Comparison of ENCODE assay signal across 21 mouse cellular contexts in the genomic region with DNA sequence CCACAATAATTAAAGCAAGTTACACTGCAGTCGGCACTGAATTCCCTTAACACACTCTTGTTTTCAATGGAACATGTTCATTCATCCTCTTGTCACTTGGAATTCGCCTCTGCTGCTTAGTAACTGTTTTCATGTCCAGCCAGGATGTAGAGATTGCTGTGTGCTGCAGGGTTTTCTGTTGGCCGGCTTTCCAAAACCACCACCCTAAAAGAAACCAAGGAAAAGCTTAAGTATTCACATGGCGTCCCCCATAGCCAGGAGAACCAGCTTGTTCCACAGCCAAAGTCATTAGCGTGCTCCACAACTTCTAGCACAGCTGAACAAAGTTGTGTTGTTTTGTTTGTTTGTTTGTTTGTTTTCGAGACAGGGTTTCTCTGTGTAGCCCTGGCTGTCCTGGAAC. TPM values are rescaled to one million over a fixed set of nuclear protein-coding genes. Genes with fewer than 3 reads are reported as not detected.
A peak's percentile ranks its signal among the peaks of the same experiment; 100 is the strongest.
DNase-seq lines count a peak whose midpoint lies in the region; ATAC-seq and TF ChIP-seq lines count a peak whose summit lies in the region.
"Had no signal": no experiment of that assay in that cellular context is flagged by ENCODE, and none has a peak within 500 bp of the region (broad histone marks: within the 10 kb centered on the region; RNA-seq: fewer than 3 reads in every experiment).

No protein-coding gene starts in this region.

- no peaks in the 10 kb centered on the region for H3K9me3 ChIP-seq in hindbrain, embryonic 16.5 days (ENCODE audit: control insufficient read depth, low read length)
- H3K9me3 ChIP-seq in hindbrain, embryonic 13.5 days, result no peaks in the 10 kb centered on the region
- no peaks in the 10 kb centered on the region for H3K9me3 ChIP-seq in liver, embryonic 14.5 days (ENCODE audit: control insufficient read depth, low read length)
- no peaks in the 10 kb centered on the region for H3K9me3 ChIP-seq in lung, postnatal 0 days (ENCODE audit: low read length)
- H3K9me3 ChIP-seq: embryonic facial prominence, embryonic 10.5 days; forebrain, embryonic 13.5 days; heart, embryonic 15.5 days; hindbrain, embryonic 10.5 days; intestine, embryonic 15.5 days had no signal

- H3K27me3 ChIP-seq in hindbrain, embryonic 16.5 days (replicated peaks; ENCODE audit: control insufficient read depth, insufficient read depth, low read length), result no peaks in the 10 kb centered on the region
- no peaks in the 10 kb centered on the region for H3K27me3 ChIP-seq in hindbrain, embryonic 13.5 days
- no peaks in the 10 kb centered on the region for H3K27me3 ChIP-seq in liver, embryonic 14.5 days (ENCODE audit: control insufficient read depth, insufficient read depth, low read length)
- H3K27me3 ChIP-seq in lung, postnatal 0 days (replicated peaks; ENCODE audit: insufficient read depth, low read length), result no peaks in the 10 kb centered on the region
- H3K27me3 ChIP-seq: forebrain, embryonic 13.5 days; heart, embryonic 15.5 days; intestine, embryonic 15.5 days had no signal

- H3K27ac ChIP-seq in hindbrain, embryonic 16.5 days (ENCODE audit: low read depth, low read length), result no peak overlapping the region
- no peak overlapping the region for H3K27ac ChIP-seq in hindbrain, embryonic 13.5 days
- H3K27ac ChIP-seq in liver, embryonic 14.5 days, result peak overlapping the region; percentile 6; the same call in 1 of the 2 replicates
- no peak overlapping the region for H3K27ac ChIP-seq in lung, postnatal 0 days (ENCODE audit: low read length)
- H3K27ac ChIP-seq: embryonic facial prominence, embryonic 10.5 days; forebrain, embryonic 13.5 days; heart, adult 2 months; heart, embryonic 15.5 days; hindbrain, embryonic 10.5 days; intestine, embryonic 15.5 days had no signal

- H3K4me1 ChIP-seq in hindbrain, embryonic 16.5 days (ENCODE audit: control insufficient read depth, insufficient read depth, low read depth, low read length), result no peaks in the 10 kb centered on the region
- no peaks in the 10 kb centered on the region for H3K4me1 ChIP-seq in hindbrain, embryonic 13.5 days (replicated peaks)
- H3K4me1 ChIP-seq in liver, embryonic 14.5 days (replicated peaks; ENCODE audit: control insufficient read depth in 2 of 2, insufficient read depth in 2 of 2, low read length in 1 of 2), result no peaks in the 10 kb centered on the region; a peak in 2 of 4 replicates
- H3K4me1 ChIP-seq in lung, postnatal 0 days (ENCODE audit: insufficient read depth, low read depth, low read length), result no peaks in the 10 kb centered on the region
- H3K4me1 ChIP-seq: forebrain, embryonic 13.5 days; intestine, embryonic 15.5 days had no signal

- no peak for TF ChIP-seq POLR2A in brain, embryonic 14.5 days (IDR thresholded peaks at IDR 0.05; ENCODE audit: borderline replicate concordance, extremely low read depth, insufficient read depth, insufficient read length, poor library complexity, severe bottlenecking)

- DNase-seq in liver, embryonic 14.5 days (ENCODE audit: low read depth in 3 of 3, low spot score in 3 of 3), result no peak
- no peak for DNase-seq in liver
- DNase-seq in brain, embryonic 14.5 days (ENCODE audit: low read depth), result peak; percentile 42
- DNase-seq in lung, postnatal 0 days (ENCODE audit: low spot score), result no peak
- DNase-seq: adrenal gland, adult 2 months; adrenal gland, postnatal 25 days; cerebellum, adult 2 months; cerebellum, postnatal 10 days; gastrocnemius, postnatal 10 days; heart, adult 2 months; heart, postnatal 14 days had no signal

- no peak overlapping the region for H3K4me2 ChIP-seq in hindbrain, embryonic 16.5 days (ENCODE audit: low read length)
- H3K4me2 ChIP-seq in hindbrain, embryonic 13.5 days, result no peak overlapping the region
- H3K4me2 ChIP-seq in liver, embryonic 14.5 days (ENCODE audit: low read depth), result no peak overlapping the region
- no peak overlapping the region for H3K4me2 ChIP-seq in lung, postnatal 0 days (replicated peaks; ENCODE audit: low read depth, low read length)
- H3K4me2 ChIP-seq: forebrain, embryonic 13.5 days; heart, embryonic 11.5 days; heart, embryonic 15.5 days; intestine, embryonic 15.5 days had no signal

- H3K36me3 ChIP-seq in hindbrain, embryonic 16.5 days (ENCODE audit: control insufficient read depth, insufficient read depth, low read length), result peaks cover 7% of the 10 kb centered on the region
- H3K36me3 ChIP-seq in hindbrain, embryonic 13.5 days, result peaks cover 54% of the 10 kb centered on the region
- H3K36me3 ChIP-seq in liver, embryonic 14.5 days (replicated peaks; ENCODE audit: control insufficient read depth, insufficient read depth, low read depth), result peaks cover 50% of the 10 kb centered on the region
- peaks cover 23% of the 10 kb centered on the region; the same call in 1 of the 2 replicates for H3K36me3 ChIP-seq in lung, postnatal 0 days (ENCODE audit: insufficient read depth, low read length)

- TF ChIP-seq EP300 in liver, embryonic 14.5 days (IDR thresholded peaks at IDR 0.05; ENCODE audit: low read depth), result no peak
- no peak for TF ChIP-seq EP300 in lung, postnatal 0 days (IDR thresholded peaks at IDR 0.05)

- 83% methylated on average over 6 of the region's 6 CpGs for WGBS in hindbrain, embryonic 16.5 days
- 83% methylated on average over 6 of the region's 6 CpGs for WGBS in hindbrain, embryonic 13.5 days
- whole genome bisulfite sequencing in liver, embryonic 14.5 days (ENCODE audit: insufficient replicate concordance), result 84% methylated on average over 6 of the region's 6 CpGs
- WGBS in lung, postnatal 0 days, result 84% methylated on average over 6 of the region's 6 CpGs

- no peak for TF ChIP-seq CTCF in liver, embryonic 14.5 days (IDR thresholded peaks at IDR 0.05; ENCODE audit: low read depth)
- TF ChIP-seq CTCF in brain, embryonic 14.5 days (IDR thresholded peaks at IDR 0.05; ENCODE audit: borderline replicate concordance, extremely low read depth, insufficient read depth, insufficient read length), result no peak
- TF ChIP-seq CTCF in lung, postnatal 0 days (IDR thresholded peaks at IDR 0.05), result no peak

- no peak overlapping the region for H3K4me3 ChIP-seq in hindbrain, embryonic 16.5 days (ENCODE audit: low read length)
- no peak overlapping the region for H3K4me3 ChIP-seq in hindbrain, embryonic 13.5 days
- H3K4me3 ChIP-seq in liver, embryonic 14.5 days (ENCODE audit: insufficient read depth in 1 of 2, low read depth in 2 of 2, low read length in 2 of 2), result no peak overlapping the region
- no peak overlapping the region for H3K4me3 ChIP-seq in lung, postnatal 0 days (ENCODE audit: low read depth, low read length)
- H3K4me3 ChIP-seq: embryonic facial prominence, embryonic 10.5 days; erythroblast, embryonic 14.5 days; forebrain, embryonic 13.5 days; heart, adult 2 months; heart, embryonic 15.5 days; hindbrain, embryonic 10.5 days; intestine, embryonic 15.5 days had no signal

- H3K9ac ChIP-seq in hindbrain, embryonic 16.5 days (ENCODE audit: low read depth, low read length), result no peak overlapping the region
- no peak overlapping the region for H3K9ac ChIP-seq in hindbrain, embryonic 13.5 days
- H3K9ac ChIP-seq in liver, embryonic 14.5 days (replicated peaks), result no peak overlapping the region
- H3K9ac ChIP-seq in lung, postnatal 0 days (replicated peaks; ENCODE audit: low read depth), result no peak overlapping the region
- H3K9ac ChIP-seq: forebrain, embryonic 13.5 days; heart, embryonic 15.5 days; intestine, embryonic 15.5 days had no signal

- ATAC-seq in hindbrain, embryonic 16.5 days, result peak; percentile 76
- ATAC-seq in hindbrain, embryonic 13.5 days (ENCODE audit: low FRiP score), result no peak
- ATAC-seq in liver, embryonic 14.5 days (ENCODE audit: insufficient read depth), result no peak
- ATAC-seq in erythroblast, adult 5-6 weeks (replicated peaks; ENCODE audit: low FRiP score, poor library complexity, severe bottlenecking), result 0 out of 2 replicates have a peak, but pooled peaks have one; percentile 5
- ATAC-seq in lung, postnatal 0 days, result no peak
- ATAC-seq: forebrain, embryonic 13.5 days; intestine, embryonic 15.5 days had no signal

RNA-seq across cellular contexts. Expression of a gene that starts 14.1 kb away (rescaled TPM):
- 13.2 and 16.5 TPM in 2 replicates for polyA plus RNA-seq in hindbrain, embryonic 16.5 days (2015; fragmentation: Nextera tagmentation; extraction: Ambion mirVana)
- 4.2 and 4.6 TPM in 2 replicates for polyA plus RNA-seq in hindbrain, embryonic 13.5 days (2015; fragmentation: Nextera tagmentation; extraction: Ambion mirVana)
- polyA plus RNA-seq in liver, embryonic 14.5 days (2012; rRNA removed), result 0.48 and 0.80 TPM in 2 replicates
- 1.4 and 1.7 TPM in 2 replicates for polyA plus RNA-seq in liver, embryonic 14.5 days (2014; fragmentation: Nextera tagmentation; extraction: Ambion mirVana)
- 2.2 and 3.4 TPM in 2 replicates for polyA plus RNA-seq in brain, embryonic 14.5 days (2012; rRNA removed)
- total RNA-seq in erythroblast, adult 5-6 weeks (2015; ENCODE audit: low replicate concordance), result 43.6 and 51.4 TPM in 2 replicates
- total RNA-seq in erythroblast, adult 5-6 weeks (2017; ENCODE audit: low replicate concordance), result 86.7 and 87.6 TPM in 2 replicates
- polyA plus RNA-seq in lung, postnatal 0 days (2015; fragmentation: Nextera tagmentation; extraction: Ambion mirVana), result 2.7 and 3.1 TPM in 2 replicates

Comparison
In these comparisons a context has a peak if more than half of its experiments do, and no peak if none do; other contexts are left out.
1. ATAC-seq: peak in hindbrain, embryonic 16.5 days (single experiment) and erythroblast, adult 5-6 weeks (single experiment); none in hindbrain, embryonic 13.5 days (single experiment), liver, embryonic 14.5 days (single experiment) and lung, postnatal 0 days (single experiment).